Mouse (Mus musculus) CH12.LX (cell line): ENCODE data around the gene Rapgef6. TPM values are rescaled to one million over a fixed set of nuclear protein-coding genes. Genes with fewer than 3 reads are reported as not detected.

Experiments used
- DNase-seq: peaks from one replicate; pipeline ENCODE4 v3.0.0-alpha.2; 2013; ENCODE audit errors: extremely low read depth
- H3K27ac ChIP-seq: 2 replicates; pipeline ENCODE4 v1.5.1; 2012; ENCODE audit warnings: low read depth, mild to moderate bottlenecking, control low read depth, moderate library complexity; ENCODE audit not compliant: insufficient read depth
- H3K27me3 ChIP-seq: replicated peaks from 2 replicates; pipeline ENCODE3; 2012; ENCODE audit warnings: inconsistent platforms
- H3K36me3 ChIP-seq, 2 experiments: replicated peaks in 1 of 2; 2 replicates each; pipeline versions ENCODE3 to v1.6.1; 2012; ENCODE audit warnings: inconsistent platforms in 1 of 2, low read length in 1 of 2, mild to moderate bottlenecking in 1 of 2, mixed read lengths in 1 of 2, moderate library complexity in 1 of 2; ENCODE audit not compliant: control insufficient read depth in 1 of 2, insufficient read depth in 1 of 2
- H3K4me1 ChIP-seq, 2 experiments: 2 replicates each; pipeline ENCODE4 v1.6.1; 2012; ENCODE audit warnings: inconsistent platforms in 1 of 2, moderate library complexity in 1 of 2; ENCODE audit not compliant: insufficient read depth in 2 of 2, control insufficient read depth in 1 of 2
- H3K4me2 ChIP-seq: 2 replicates; pipeline ENCODE4 v1.6.1; 2012; ENCODE audit warnings: low read depth, mild to moderate bottlenecking, control low read depth; ENCODE audit not compliant: poor library complexity, insufficient read depth, severe bottlenecking
- H3K4me3 ChIP-seq, 3 experiments: fragments of 150-350 bp in 1 of 3; sonication (generic) in 1 of 3; replicated peaks in 1 of 3; 2 replicates each; pipeline versions ENCODE3 to v1.5.1; 2011 to 2012; ENCODE audit warnings: low read depth in 2 of 3, low read length in 2 of 3, mild to moderate bottlenecking in 2 of 3, moderate library complexity in 2 of 3, control low read depth in 1 of 3, improper control_type of control experiment in 1 of 3, inconsistent platforms in 1 of 3, mixed read lengths in 1 of 3; ENCODE audit not compliant: poor library complexity in 1 of 3
- H3K79me2 ChIP-seq: replicated peaks from 2 replicates; pipeline ENCODE4 v1.6.1; 2012; ENCODE audit warnings: mild to moderate bottlenecking, moderate library complexity; ENCODE audit not compliant: control insufficient read depth, poor library complexity, insufficient read depth, severe bottlenecking; ENCODE audit errors: extremely low read depth
- H3K9ac ChIP-seq: 2 replicates; pipeline ENCODE4 v1.6.1; 2012; ENCODE audit warnings: low read depth, mild to moderate bottlenecking, control low read depth, moderate library complexity; ENCODE audit not compliant: insufficient read depth
- H3K9me3 ChIP-seq: replicated peaks from 2 replicates; pipeline ENCODE3; 2012; ENCODE audit warnings: low read length, inconsistent platforms, mixed read lengths
- CHD1 ChIP-seq: IDR thresholded peaks from 2 replicates; pipeline ENCODE4 v1.6.1; 2012; ENCODE audit warnings: low read depth, low read length, improper control_type of control experiment, inconsistent platforms
- CHD2 ChIP-seq: IDR thresholded peaks from 2 replicates; pipeline ENCODE4 v1.6.1; 2011; ENCODE audit warnings: low read length, improper control_type of control experiment
- CTCF ChIP-seq, 2 experiments: IDR thresholded peaks in 1 of 2; conservative IDR thresholded peaks in 1 of 2; 2 replicates each; pipeline ENCODE4 v1.5.1; 2011 to 2012; ENCODE audit warnings: low read depth in 2 of 2, low read length in 2 of 2, improper control_type of control experiment in 1 of 2, inconsistent platforms in 1 of 2, mild to moderate bottlenecking in 1 of 2, moderate library complexity in 1 of 2
- ETS1 ChIP-seq: conservative IDR thresholded peaks from 2 replicates; pipeline ENCODE4 v1.6.1; 2012; ENCODE audit warnings: low read depth, mild to moderate bottlenecking, inconsistent platforms, low read length, improper control_type of control experiment, moderate library complexity
- HCFC1 ChIP-seq: IDR thresholded peaks from 2 replicates; pipeline ENCODE4 v1.6.1; 2012; ENCODE audit warnings: low read depth, mild to moderate bottlenecking, inconsistent platforms, low read length, improper control_type of control experiment
- JUN ChIP-seq: IDR thresholded peaks from 2 replicates; pipeline ENCODE4 v1.6.1; 2011; ENCODE audit warnings: low read depth, mild to moderate bottlenecking, low read length, improper control_type of control experiment, moderate library complexity; ENCODE audit not compliant: insufficient read depth
- KAT2A ChIP-seq: IDR thresholded peaks from 2 replicates; pipeline ENCODE4 v1.6.1; 2012; ENCODE audit warnings: low read length, improper control_type of control experiment, inconsistent platforms; ENCODE audit not compliant: insufficient replicate concordance
- MAX ChIP-seq: IDR thresholded peaks from 2 replicates; pipeline ENCODE4 v1.6.1; 2011; ENCODE audit warnings: low read length, improper control_type of control experiment
- MEF2A ChIP-seq: IDR thresholded peaks from 2 replicates; pipeline ENCODE4 v1.6.1; 2014; ENCODE audit warnings: low read depth, mild to moderate bottlenecking, inconsistent platforms, low read length, improper control_type of control experiment, borderline replicate concordance
- MXI1 ChIP-seq: IDR thresholded peaks from 2 replicates; pipeline ENCODE4 v1.6.1; 2011; ENCODE audit warnings: mild to moderate bottlenecking, low read depth, low read length, improper control_type of control experiment
- MYC ChIP-seq: IDR thresholded peaks from 2 replicates; pipeline ENCODE4 v1.6.1; 2011; ENCODE audit warnings: low read depth, mild to moderate bottlenecking, improper control_type of control experiment, low read length
- NELFE ChIP-seq: IDR thresholded peaks from 2 replicates; pipeline ENCODE4 v1.6.1; 2011; ENCODE audit warnings: low read depth, low read length, improper control_type of control experiment
- NRF1 ChIP-seq: IDR thresholded peaks from 2 replicates; pipeline ENCODE4 v1.6.1; 2014; ENCODE audit warnings: low read depth, mild to moderate bottlenecking, inconsistent platforms, low read length, improper control_type of control experiment, moderate library complexity
- PAX5 ChIP-seq: IDR thresholded peaks from 2 replicates; pipeline ENCODE4 v1.6.1; 2012; ENCODE audit warnings: low read length, inconsistent platforms, mixed read lengths
- POLR2AphosphoS2 ChIP-seq: IDR thresholded peaks from 2 replicates; pipeline ENCODE4 v1.6.1; 2011; ENCODE audit warnings: low read depth, low read length, improper control_type of control experiment
- RAD21 ChIP-seq: IDR thresholded peaks from 2 replicates; pipeline ENCODE4 v1.6.1; 2011; ENCODE audit warnings: low read depth, mild to moderate bottlenecking, low read length, improper control_type of control experiment, moderate library complexity
- RCOR1 ChIP-seq: conservative IDR thresholded peaks from 2 replicates; pipeline ENCODE4 v1.6.1; 2012; ENCODE audit warnings: low read depth, mild to moderate bottlenecking, inconsistent platforms, low read length, improper control_type of control experiment
- SIN3A ChIP-seq: IDR thresholded peaks from 2 replicates; pipeline ENCODE4 v1.6.1; 2012; ENCODE audit warnings: low read length, improper control_type of control experiment, inconsistent platforms
- UBTF ChIP-seq: IDR thresholded peaks from 2 replicates; pipeline ENCODE4 v1.6.1; 2012; ENCODE audit warnings: low read depth, mild to moderate bottlenecking, inconsistent platforms, low read length, improper control_type of control experiment, moderate library complexity
- USF1 ChIP-seq: IDR thresholded peaks from 2 replicates; pipeline ENCODE4 v1.6.1; 2014; ENCODE audit warnings: low read depth, mild to moderate bottlenecking, inconsistent platforms, low read length, improper control_type of control experiment
- USF2 ChIP-seq: conservative IDR thresholded peaks from 2 replicates; pipeline ENCODE4 v1.6.1; 2011; ENCODE audit warnings: low read depth, low read length, improper control_type of control experiment
- ZKSCAN1 ChIP-seq: IDR thresholded peaks from 2 replicates; pipeline ENCODE4 v1.6.1; 2012; ENCODE audit warnings: low read depth, inconsistent platforms, low read length, improper control_type of control experiment, borderline replicate concordance
- ZMIZ1 ChIP-seq: IDR thresholded peaks from 2 replicates; pipeline ENCODE4 v1.6.1; 2012; ENCODE audit warnings: low read depth, mild to moderate bottlenecking, inconsistent platforms, low read length, improper control_type of control experiment
- ZNF384 ChIP-seq: IDR thresholded peaks from 2 replicates; pipeline ENCODE4 v1.6.1; 2012; ENCODE audit warnings: low read depth, low read length, improper control_type of control experiment, inconsistent platforms
- dilution Hi-C: fragments of 300-500 bp; cut with MboI; formaldehyde crosslinking; loops from 2 replicates; pipeline ENCODE4 v1.14.3; 2020; ENCODE audit warnings: low sequenced_read_pairs; ENCODE audit not compliant: extremely low pct_unique_long_range_greater_than_20kb, extremely low pct_ligation_motif_present
- in situ Hi-C: fragments of 300-500 bp; cut with MboI; formaldehyde crosslinking; loops from 3 replicates; pipeline ENCODE4 v1.14.3; 2019; ENCODE audit warnings: low sequenced_read_pairs, low pct_ligation_motif_present, low pct_unique_long_range_greater_than_20kb, mixed read lengths
- polyA plus RNA-seq: library from polyadenylated mRNA; unstranded; fragments of >175 nt; gene quantifications from 2 replicates; pipeline ENCODE4 v1.2.1, GENCODE M21; 2012; ENCODE audit warnings: low read depth; ENCODE audit not compliant: insufficient read length
- total RNA-seq, 2 experiments: library from RNA; depleted of rRNA; stranded (reverse); fragments of 300-350 nt in 1 of 2; fragments of >200 nt in 1 of 2; gene quantifications; 2 replicates each; pipeline ENCODE4 v1.2.3; 2012 to 2014

The Rapgef6 gene
- total and polyA plus RNA-seq, 3 experiments = 36.7 to 63.8 (median 38.3) TPM

DNA sequence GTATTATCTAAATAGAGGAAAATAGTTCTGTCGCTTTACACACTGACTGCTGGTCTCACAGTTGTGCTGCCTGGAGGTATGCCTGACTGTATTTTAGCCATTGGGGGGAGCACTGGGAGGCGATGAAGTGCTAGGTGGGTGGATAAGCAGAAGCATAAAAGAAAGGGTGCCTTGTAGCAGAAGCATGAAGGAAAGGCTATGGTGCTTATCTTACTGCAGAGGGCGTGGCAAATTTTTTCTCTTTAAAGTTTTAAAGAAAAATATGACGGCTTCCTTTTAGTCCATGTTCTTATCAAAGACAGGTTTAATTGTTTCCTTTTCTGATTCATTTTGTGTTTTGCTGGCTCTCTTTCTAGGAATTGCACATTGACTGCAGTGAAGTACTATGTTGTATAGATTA is 72.4 kb downstream of the Rapgef6 start:
- in situ Hi-C loops = no loop called here
- dilution Hi-C loops = no loop called here
- H3K9ac ChIP-seq = no peak overlapping the region
- peaks cover 1 to 38% of the 10 kb centered on the region in 2 experiments for H3K36me3 ChIP-seq
- H3K79me2 ChIP-seq = peaks cover 7% of the 10 kb centered on the region
- H3K4me2 ChIP-seq = no peak overlapping the region
- TF ChIP-seq ZKSCAN1 = no peak
- TF ChIP-seq ZNF384 = no peak
- no peak for TF ChIP-seq RAD21
- no peak for TF ChIP-seq JUN
- no peak for TF ChIP-seq CHD2
- no peak for TF ChIP-seq POLR2AphosphoS2
- no peak for TF ChIP-seq ETS1
- no peak for TF ChIP-seq ZMIZ1
- no peak for TF ChIP-seq MYC
- TF ChIP-seq MEF2A = no peak
- no peak for TF ChIP-seq NRF1
- TF ChIP-seq PAX5 = no peak
- TF ChIP-seq KAT2A = no peak
- no peak for TF ChIP-seq SIN3A
- no peak for TF ChIP-seq MXI1
- TF ChIP-seq USF1 = no peak
- H3K4me1 ChIP-seq = peaks cover 0 to 24% of the 10 kb centered on the region in 2 experiments; a peak in 2 of 4 replicates
- no peak for DNase-seq
- no peaks in the 10 kb centered on the region for H3K9me3 ChIP-seq
- no peaks in the 10 kb centered on the region for H3K27me3 ChIP-seq
- H3K27ac ChIP-seq = no peak overlapping the region
- no peak overlapping the region for H3K4me3 ChIP-seq

DNA sequence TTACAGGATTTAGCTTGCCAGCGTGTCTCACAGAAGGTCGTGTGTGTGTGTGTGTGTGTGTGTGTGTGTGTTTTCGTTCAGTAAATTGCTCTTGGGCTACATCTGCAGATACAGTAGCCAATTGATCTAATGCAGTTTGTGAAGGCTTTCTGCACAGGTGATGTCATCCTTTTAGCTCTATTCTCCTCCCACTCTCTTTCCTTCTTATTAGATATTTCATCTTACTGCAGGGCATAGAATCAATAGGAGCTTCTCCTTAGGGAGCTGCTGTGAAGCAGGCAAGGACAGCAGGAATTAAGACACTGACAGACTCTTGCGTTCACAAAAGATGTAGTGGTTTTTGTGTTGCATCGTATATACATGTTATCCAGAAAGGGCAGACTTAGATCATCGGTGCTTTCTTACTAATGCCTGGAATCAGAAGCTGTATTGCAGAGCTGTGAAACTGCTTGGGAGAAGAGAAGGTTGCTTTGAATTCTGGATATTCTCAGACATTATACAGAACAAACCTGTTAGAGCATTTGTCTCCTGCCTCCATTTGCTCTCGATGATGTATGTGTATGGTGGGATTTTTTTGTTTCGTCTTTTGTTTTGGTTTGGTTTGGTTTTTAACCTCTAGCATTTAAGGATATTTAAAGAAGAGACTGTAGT is 73.4 kb downstream of the Rapgef6 start:
- no peaks in the 10 kb centered on the region for H3K9me3 ChIP-seq
- peaks cover 7% of the 10 kb centered on the region; the same call in 1 of the 2 replicates for H3K79me2 ChIP-seq
- no peak overlapping the region for H3K9ac ChIP-seq
- DNase-seq = no peak
- no peak overlapping the region for H3K4me3 ChIP-seq
- no peaks in the 10 kb centered on the region for H3K27me3 ChIP-seq
- no peak overlapping the region for H3K27ac ChIP-seq
- in situ Hi-C loops (no loop called here), dilution Hi-C loops (no loop called here)
- H3K4me1 ChIP-seq = peaks cover 0 to 24% of the 10 kb centered on the region in 2 experiments; a peak in 2 of 4 replicates
- no peak for TF ChIP-seq MAX
- TF ChIP-seq NELFE = no peak
- no peak for TF ChIP-seq UBTF
- TF ChIP-seq KAT2A = no peak
- TF ChIP-seq CTCF (conservative IDR thresholded peaks at IDR 0.05 in 1 of 2, IDR thresholded peaks at IDR 0.05 in 1 of 2; ENCODE audit: low read depth in 2 of 2, low read length in 2 of 2) = no peak
- no peak for TF ChIP-seq CHD1
- no peak for TF ChIP-seq HCFC1
- TF ChIP-seq USF2 = no peak
- TF ChIP-seq ZKSCAN1 = no peak
- no peak for TF ChIP-seq MXI1
- no peak for TF ChIP-seq RCOR1
- TF ChIP-seq JUN = no peak
- H3K4me2 ChIP-seq = no peak overlapping the region
- H3K36me3 ChIP-seq = peaks cover 0 to 35% of the 10 kb centered on the region in 2 experiments
